Mouse (Mus musculus): ENCODE measurements at regions not wholly inside any gene's neighbourhood (a gene's known extent, or its start where the extent isn't known, plus 50 kb on each side); places are given as distances from the start of the nearest gene placed in this dataset.

DNA sequence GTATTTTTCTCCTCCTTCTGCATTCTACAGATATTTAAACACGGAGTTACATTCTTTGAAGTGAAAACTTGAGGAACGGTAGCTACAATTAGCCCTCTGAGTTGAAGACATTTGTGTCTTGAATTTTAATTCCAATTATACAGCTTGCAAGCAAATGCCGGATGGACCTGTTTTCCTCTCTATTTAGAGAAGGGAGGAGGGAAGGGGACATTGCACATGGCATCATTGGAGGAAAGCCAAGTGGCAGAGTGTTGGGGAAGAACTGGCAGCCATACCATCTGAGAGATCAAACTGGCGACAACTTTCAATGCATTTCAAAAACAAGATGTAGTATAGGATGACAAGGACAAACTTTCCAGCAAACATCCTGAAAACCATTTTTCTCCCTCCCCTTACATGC is 493.4 kb downstream of the Cenpc1 start:
- TF ChIP-seq HCFC1 (IDR thresholded peaks at IDR 0.05; ENCODE audit: borderline replicate concordance, insufficient read depth, low read length) (no peak), ZC3H11A (IDR thresholded peaks at IDR 0.05; ENCODE audit: borderline replicate concordance, low read depth, low read length) (no peak), CHD2 (IDR thresholded peaks at IDR 0.05; ENCODE audit: low read depth, low read length) (no peak), ZNF384 (IDR thresholded peaks at IDR 0.05; ENCODE audit: low read depth, low read length) (no peak)
